Mouse (Mus musculus) lung, adult 2 months (tissue): ENCODE data around the gene Mapk1.

ENCODE experiments used
- CTCF ChIP-seq: fragments of 200-500 bp; IDR thresholded peaks from 2 replicates; pipeline ENCODE4 v1.5.1; 2011; ENCODE audit warnings: mild to moderate bottlenecking, low read length, control low read depth; ENCODE audit not compliant: insufficient read depth
- POLR2A ChIP-seq: fragments of 200-500 bp; IDR thresholded peaks from 2 replicates; pipeline ENCODE4 v1.6.1; 2011; ENCODE audit warnings: low read depth, mild to moderate bottlenecking, control low read depth, low read length, borderline replicate concordance; ENCODE audit errors: extremely low read depth

- TF ChIP-seq CTCF = no peak
- no peak for TF ChIP-seq POLR2A
These were observed 87.5 kb downstream of the Mapk1 start for GRCm38 (mm10) chr16:17070716-17071115.
